Mouse (Mus musculus) Muller cell, postnatal 12 days (primary cell): ENCODE measurements at regions not wholly inside any gene's neighbourhood (a gene's known extent, or its start where the extent isn't known, plus 50 kb on each side); places are given as distances from the start of the nearest gene placed in this dataset.
A peak's percentile ranks its signal among the peaks of the same experiment; 100 is the strongest.

Source experiments
- DNase-seq: peaks from one replicate; pipeline ENCODE4 v3.0.0-alpha.2; 2015; ENCODE audit errors: inconsistent ontology term

GRCm38 (mm10) chr13:28573364-28573763 is 316.0 kb downstream of the Gm11361 start:
- no peak for DNase-seq

DNA sequence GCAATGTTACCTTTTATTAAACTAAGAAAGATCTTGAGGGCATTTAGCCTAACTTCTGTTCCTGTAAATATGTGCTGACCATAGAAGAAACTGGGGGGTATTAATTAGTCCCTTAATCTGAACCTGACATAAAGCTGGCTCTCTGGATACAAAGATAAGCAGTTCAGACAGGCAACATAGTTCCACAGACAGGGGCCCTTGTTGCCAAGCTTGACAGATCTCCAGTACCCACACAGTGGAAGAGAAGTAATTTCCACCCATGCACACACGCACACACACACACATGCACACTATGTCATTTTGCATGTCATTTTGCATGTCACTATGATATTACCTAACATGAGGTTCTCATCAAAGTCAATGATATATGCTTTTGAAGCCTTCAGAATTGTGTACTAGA is 315.1 kb downstream of the Gm11361 start:
- no peak for DNase-seq

DNA sequence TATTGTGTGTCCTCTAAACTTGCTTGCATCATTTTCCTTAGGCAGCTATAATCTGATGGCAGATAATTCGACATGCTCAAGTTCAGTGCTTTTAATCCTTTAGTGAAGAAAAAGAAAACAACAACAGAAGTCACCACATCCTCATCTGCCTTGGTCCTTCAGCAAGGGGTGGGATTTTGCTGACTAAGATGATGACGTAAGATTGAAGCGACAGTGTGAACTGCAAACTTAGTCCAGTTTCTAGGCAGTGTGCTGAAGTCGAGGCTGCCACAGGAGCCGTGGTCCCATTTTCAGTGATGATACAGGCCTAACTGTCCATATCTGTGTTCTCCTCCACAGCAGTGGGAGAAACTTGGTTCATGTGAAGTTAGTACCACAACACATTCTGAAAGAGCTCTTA is 314.4 kb downstream of the Gm11361 start:
- no peak for DNase-seq

DNA sequence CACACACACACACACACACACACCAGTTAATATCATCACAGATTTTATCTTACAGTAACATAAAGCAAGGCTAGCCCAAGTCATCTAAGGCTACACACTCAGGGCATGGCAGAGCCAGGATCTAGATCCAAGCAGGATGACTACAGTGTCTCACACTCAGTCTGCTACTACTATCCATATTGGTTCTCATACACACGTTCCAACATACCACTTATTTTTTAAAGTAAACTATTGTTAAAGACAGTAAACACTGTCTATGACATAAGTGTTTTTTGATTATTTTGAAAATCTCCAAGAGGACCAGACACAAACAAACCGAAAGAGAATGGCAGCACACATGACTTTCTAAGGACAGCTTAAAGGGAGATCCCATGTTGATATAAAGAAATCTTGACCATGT is 306.3 kb downstream of the Gm11361 start:
- no peak for DNase-seq

DNA sequence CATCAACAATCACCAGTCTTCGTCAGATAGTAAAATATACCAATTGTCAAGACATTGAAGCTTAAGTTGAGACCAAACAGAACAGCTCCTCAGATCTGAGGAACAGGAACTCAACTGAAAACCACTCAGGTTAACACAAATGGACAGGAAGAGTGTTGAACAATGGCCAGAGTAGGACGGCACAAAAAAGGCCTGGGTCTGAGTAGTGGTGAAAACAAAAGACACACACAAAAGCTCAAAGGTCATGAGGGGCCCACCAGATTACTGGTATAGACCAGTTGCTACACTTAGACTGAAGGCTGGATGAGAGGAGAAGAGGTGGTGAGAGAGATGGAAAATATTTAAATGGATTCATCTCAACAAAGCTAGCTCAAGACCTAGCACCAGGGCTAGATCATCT is 302.8 kb downstream of the Gm11361 start:
- DNase-seq = no peak

- DNase-seq = no peak
Measured at GRCm38 (mm10) chr13:28557032-28557570, 299.8 kb downstream of the Gm11361 start.

DNA sequence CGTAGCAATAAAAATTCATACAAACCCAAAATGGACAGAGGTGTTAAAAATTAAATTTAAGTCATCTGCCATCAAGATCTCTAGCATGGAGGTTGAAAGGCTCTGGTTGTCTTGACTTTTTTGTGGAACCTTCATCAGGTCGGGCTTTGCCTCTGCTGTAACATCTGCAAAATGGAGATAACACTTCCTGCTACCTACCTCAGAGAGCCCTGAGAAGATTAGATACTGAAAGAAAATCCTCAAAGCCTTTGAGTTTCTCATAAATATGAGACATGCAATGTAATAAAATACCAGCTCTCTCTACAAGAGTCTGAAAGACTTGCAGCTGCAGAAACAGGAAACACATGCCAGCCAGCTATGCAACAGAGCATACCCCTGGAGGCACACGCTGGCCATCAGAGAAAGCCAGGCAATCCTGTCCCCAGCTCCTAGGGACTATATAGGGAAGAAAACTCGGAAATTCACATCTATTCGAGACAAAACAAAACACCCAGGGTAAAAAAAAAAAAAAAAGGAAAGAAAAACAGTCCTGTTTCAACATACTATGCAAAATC is 299.1 kb downstream of the Gm11361 start:
- DNase-seq = no peak

DNA sequence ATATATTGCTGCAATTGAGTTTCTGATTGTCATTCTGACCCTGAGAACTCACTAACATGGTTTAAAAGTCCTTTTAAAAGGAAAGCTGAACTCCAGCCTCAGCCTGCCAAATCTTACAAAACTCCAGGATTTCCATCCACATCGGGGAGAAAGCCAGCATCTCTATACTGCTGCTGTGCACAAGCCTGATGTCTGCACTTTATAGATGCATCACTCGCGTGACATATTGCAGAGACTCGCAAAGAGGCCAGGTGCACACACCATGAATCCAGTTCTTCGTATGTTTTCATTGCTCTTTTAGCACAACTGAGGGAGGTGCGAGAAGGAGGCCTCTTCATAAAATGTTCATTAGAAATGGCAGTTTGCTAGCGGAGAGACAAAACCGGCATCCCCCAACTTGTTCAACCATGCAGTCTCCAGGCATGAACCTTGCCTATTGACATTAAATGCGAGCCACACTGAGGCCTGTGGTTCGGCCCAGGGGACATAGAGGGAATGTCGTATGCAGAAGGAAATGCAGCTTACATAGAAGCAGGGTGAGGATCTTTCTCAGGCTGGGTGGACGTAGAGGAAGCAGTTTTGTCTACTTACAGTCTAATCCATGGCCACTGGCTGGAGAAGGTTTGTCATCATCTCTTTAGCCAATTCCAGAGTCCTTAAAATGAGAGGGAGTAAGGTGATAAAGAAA is 297.0 kb downstream of the Gm11361 start:
- no peak for DNase-seq

DNA sequence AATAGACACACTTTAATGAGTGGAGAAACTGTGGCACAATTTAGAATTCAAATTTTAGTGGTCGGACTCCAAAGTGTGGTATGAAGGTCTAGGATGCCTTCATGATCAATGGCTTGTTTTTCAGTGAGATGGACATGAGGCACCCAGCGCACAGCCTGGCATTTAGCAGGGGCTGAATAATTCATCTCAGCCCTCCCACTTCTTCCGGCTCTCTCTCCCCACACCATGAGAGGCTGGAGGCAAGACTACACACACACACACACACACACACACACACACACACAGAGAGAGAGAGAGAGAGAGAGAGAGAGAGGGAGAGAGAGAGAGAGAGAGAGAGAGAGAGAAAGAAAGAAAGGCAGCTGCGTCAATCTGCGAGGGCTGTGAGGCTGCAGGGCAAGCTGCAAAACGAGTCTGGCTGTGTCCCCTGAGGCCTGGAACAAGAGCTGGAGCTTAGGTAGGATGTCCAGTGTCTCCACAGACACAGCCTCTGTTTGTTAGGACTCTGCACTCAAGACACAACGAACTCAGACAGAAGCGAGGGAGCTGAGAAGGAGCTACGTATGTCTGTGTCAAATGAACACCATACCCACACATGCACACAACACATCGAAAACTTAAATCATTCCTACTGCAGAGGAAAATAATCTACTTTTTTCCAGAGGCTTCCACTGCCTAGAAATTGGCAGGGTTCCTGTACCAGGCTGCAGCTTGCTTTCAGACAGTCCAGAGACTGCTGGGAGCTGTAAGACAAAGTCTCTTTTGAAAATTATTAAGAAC is 295.8 kb downstream of the Gm11361 start:
- DNase-seq = peak; percentile 87

GRCm38 (mm10) chr13:28551555-28551954 is 294.2 kb downstream of the Gm11361 start:
- no peak for DNase-seq

GRCm38 (mm10) chr13:28545797-28546196 is 288.5 kb downstream of the Gm11361 start:
- no peak for DNase-seq

DNA sequence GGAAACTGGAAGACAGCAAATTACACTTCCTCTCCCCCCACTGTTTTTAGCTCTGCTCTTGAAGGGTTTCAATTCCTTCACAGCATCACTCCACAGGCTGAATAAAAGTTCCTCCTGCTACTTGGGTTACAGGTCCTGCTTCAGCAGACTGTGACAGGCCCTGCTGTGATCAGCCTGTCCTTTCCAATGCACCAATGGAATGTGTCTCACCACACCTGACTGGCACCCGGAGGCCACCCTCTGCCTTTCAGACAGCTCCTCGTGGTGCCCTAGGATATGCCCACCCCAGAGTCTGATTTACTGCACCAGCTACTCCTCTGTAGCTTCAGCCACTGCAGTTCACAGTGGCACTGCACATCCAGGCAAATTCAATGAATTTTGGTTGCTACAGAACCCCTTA is 288.0 kb downstream of the Gm11361 start:
- DNase-seq = peak; percentile 38

DNA sequence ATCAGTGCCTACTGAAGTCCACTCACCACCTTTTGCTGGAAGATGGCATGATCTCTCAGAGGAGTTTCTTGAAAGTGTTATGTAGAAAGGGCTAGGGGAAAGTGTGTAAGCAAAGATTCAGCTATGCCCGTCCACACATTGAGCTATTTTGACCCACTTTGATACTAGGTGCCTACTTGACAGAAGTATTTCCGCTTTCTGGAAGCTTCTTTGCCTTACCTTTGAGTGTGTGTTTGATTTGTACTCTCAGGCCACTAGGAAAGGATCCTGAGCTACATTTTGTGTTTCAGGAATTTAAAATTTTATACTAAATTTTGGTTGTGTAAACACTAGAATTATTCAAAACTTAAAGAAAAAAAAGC is 287.5 kb downstream of the Gm11361 start:
- no peak for DNase-seq

DNA sequence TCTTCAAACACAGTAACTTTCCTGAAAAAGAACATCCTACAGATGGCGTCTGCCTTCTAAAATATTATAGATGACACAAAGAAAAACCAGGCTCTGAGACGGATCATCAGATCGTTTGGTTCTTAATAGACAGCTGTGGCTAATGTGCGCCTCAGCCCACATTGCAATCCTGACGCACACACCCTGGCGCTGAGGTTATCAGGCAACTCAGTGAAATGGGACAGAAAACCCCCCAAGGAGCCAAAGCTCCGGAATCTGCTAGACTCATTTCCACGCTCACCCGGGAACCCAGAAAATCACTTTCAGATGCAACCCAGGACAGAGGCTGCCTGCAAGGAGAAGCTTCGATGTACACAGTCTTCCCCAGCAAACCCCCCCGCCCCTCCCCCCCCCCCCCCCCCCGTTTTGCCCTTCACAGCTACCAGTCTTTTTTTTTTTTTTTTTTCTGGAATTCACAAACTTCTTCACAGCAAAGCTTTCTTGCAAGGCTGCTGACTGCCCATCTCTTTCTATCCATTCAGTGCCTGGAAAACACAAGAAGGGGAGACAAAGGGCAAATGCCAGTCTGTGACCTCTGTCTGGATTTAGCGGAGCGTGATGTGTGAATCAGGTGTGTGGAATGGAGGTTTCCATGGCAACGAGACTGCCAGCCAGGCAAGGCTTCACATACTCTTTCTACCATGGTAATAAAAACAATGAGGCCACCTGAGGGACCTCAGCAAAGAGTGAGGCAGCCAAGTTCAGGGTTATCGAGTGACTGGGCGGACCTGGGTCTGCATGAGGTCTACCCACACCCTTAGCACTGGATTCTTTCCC is 286.9 kb downstream of the Gm11361 start:
- peak; percentile 92 for DNase-seq

GRCm38 (mm10) chr13:28541607-28542006 is 284.3 kb downstream of the Gm11361 start:
- no peak for DNase-seq

GRCm38 (mm10) chr13:28533080-28533479 is 275.8 kb downstream of the Gm11361 start:
- peak; percentile 44 for DNase-seq

DNA sequence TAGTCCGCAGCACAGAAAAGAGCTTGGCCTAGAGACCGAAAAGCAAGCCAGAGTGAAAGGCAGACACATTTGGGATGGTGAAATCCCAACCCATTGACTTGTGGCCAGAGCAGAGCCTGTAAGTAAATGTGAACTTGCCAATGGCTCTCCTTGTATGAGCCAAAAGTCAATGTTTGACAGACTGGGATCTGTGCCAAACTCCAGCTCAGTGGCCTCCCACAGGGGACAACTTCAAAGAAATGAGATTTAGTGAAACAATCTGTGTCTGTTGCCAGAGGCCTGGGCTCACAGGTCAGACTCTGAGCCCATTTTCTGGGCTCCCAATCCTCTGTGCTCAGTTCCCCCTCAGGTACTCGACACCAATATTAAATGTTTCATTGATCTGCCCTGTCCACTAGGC is 274.9 kb downstream of the Gm11361 start:
- peak; percentile 64 for DNase-seq

DNA sequence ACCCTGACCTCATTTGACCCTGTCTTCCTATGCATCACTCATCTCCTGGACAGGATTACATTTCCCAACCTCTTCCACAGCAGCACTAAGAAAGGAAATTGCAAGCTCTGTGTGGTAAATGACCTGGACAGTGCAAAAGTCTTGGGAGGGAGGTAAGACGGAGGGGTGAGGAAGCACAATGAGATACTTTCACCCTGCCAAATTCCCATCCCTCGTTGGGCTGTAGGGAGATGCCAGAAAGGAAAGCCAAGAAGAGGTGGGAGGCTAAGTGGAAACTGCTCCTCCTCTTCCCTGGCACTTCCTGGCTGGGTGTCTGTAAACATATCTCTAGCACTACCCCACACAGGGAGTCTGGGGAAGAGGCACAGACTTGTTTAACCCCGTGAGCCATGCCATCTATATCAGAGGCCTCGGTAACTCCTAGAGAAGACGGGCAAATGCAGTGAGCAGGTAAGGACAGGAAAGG is 274.2 kb downstream of the Gm11361 start:
- no peak for DNase-seq

DNA sequence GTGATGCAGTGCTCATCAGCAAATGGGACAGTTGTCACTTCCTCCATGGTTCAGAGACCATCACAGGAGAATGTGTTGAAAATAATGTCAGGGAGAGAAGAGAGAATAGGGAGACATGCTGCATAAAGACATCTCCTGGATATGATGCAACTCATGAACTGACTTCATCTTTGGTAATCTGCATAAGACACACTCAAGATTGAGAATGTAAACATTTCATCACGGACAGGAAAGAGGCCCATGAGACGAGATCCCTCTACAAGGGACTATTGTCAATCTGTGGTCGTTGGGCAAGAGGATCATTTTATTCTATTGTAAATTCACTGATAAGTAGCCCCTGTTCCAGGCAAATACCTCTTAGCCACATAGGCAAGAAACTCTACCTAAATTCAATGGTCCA is 273.6 kb downstream of the Gm11361 start:
- DNase-seq = no peak

DNA sequence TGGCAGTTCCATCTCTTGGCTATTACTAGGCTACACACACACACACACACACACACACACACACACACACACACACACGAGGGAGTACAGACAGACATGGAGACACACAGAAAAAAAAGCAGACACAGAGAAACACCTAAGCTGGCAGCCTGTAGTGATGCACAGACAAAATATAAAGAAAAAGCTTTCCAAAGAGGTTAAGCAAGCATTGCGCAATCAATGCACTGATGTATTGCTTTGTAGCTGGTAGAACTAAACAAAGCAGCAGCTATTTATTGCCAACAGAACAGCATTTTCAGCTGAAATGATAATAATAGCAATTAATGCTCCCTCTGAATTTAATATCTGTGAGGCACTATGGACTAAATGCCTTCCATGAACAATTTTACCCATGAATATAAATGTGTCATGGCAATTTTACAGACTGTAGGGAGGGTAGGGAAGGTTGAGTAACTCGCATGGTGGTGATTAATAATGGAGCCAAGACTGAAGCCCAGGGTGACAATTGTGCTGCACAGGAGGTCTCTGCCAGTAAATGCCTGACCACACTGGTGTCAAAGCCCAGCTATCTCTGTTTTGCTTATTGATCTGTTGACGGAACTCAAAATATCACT is 271.7 kb downstream of the Gm11361 start:
- DNase-seq = no peak

DNA sequence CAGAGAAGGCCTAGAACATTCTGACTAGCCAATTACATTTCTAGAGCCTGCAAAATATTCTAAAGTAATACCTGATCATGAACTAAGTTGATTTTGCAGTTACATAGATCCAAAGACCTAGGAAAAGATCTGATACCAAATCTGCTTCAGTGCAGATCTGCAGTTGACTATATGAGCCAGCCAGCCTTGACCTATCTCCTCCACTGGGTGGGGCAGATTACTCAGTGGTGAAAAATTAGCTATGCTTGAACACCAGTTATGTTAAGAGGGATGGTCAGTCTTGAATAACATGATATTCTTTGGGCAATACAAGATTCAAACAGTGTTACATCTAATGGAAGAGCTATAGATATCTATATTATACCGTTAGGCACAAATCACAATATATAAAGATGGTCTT is 269.0 kb downstream of the Gm11361 start:
- DNase-seq = no peak
